Mouse (Mus musculus): ENCODE data around the gene Abcg8.

GRCm38 (mm10) chr17:84684284-84684683 lies 8.2 kb downstream of the Abcg8 start:
- TF ChIP-seq CTCF (IDR thresholded peaks at IDR 0.05; ENCODE audit: insufficient read depth, low read length) (no peak), POLR2A (IDR thresholded peaks at IDR 0.05; ENCODE audit: borderline replicate concordance, extremely low read depth, low read depth, low read length) (no peak)
